Mouse (Mus musculus) fibroblast of lung, adult 2 months (primary cell): ENCODE data around the gene Thsd4.
"Not testable (repeated sequence)": the region's sequence is repeated elsewhere in the genome, so short reads cannot be mapped to it uniquely, and the experiment has no call there.

Experiments used
- DNase-seq: peaks from one replicate; pipeline ENCODE4 v3.0.0-alpha.2; 2011; ENCODE audit warnings: low read depth

The Thsd4 gene

GRCm38 (mm10) chr9:59945241-59945640, 576.6 kb downstream of the Thsd4 start:
- DNase-seq = no peak

- DNase-seq = no peak
Measured at GRCm38 (mm10) chr9:59943826-59944225, 578.0 kb downstream of the Thsd4 start.

DNA sequence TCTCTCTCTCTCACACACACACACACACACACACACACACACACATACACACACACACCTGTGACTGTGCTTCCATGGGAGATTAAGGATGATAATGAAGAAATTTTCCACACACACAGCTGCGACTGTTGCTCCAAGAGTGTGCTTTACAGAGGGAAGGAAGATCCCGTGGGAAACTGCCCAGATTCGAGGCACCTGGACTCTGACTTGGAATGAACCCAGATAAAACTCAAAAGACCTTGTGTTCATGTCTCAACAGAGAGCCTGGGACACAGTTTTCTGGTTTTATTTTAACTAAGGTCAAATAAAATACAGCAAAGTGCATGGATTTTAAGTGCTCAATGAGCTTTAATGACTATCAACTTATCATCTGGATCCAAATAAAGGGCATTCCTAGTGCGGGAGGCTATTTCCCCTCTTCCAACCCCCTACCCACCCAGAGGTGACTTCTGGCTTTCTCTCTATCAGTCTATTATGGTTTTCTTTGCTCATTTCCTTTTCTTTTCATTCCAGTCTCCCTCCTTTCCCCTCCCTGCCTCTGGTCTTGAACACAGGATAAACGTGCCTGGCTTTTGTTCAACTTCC, 579.3 kb downstream of the Thsd4 start:
- DNase-seq = no peak

GRCm38 (mm10) chr9:59941885-59942350, 579.9 kb downstream of the Thsd4 start:
- DNase-seq = no peak

- no peak for DNase-seq
Measured at GRCm38 (mm10) chr9:59940913-59941884, 580.6 kb downstream of the Thsd4 start.

DNA sequence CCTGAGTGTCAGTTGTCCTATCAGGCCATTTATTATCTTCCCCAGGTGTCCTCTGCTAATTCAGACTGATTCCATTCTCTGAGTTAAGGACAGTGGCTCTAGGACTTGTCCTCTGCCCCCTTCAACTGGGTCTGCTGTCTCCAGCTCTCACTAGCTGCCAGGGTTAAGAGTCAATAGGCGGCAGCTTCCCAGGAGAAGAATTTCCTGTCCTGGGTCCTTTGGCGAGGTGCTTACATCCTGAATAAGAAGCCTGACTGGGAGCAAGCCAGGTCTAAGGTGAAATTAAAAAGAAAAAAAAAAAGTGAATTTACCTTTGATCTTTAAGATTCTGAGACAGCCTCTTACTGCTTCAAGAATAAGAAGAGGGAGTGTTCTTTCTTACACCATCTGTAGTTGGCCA, 582.2 kb downstream of the Thsd4 start:
- no peak for DNase-seq

DNA sequence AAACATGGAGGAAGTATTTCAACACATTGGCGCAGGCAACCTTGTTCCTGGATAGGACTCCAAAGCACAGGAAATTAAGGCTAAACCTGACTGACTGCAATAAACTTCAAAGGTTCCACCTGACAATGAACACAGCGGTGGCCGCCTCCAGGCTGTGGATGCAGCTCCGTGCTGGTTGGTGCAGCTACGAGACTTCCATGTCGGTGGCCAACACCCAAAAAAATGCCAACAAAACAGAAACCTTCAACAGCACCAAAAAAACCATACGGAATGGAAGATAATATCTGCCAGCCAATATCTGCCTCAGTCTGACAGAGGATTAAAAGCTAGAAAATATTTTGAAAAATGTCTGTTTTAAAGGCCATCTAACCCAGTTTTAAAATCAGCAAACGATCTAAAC, 583.3 kb downstream of the Thsd4 start:
- DNase-seq = no peak

DNA sequence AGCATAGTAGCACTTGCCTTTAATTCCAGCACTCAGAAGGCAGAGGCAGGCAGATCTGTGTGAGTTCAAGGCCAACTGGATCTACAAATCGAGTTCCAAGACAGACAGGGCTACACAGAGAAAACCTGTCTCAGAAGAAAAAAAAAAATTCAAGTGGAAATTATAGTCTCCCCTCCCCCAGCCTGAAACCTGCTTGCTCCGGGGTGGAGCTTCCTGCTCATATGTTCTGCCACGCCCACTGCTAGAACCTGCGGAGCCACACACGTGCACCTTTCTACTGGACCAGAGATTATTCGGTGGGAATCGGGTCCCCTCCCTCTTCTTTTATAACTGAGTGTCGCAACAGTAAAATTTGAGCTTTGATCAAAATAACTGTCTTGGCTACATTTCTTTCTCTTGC, 586.0 kb downstream of the Thsd4 start:
- not testable (repeated sequence) for DNase-seq

- DNase-seq = no peak
Measured at GRCm38 (mm10) chr9:59930248-59930647, 591.6 kb downstream of the Thsd4 start.
